Mouse (Mus musculus): Measurements from ENCODE around the gene Ift140. TPM values are rescaled to one million over a fixed set of nuclear protein-coding genes. Genes with fewer than 3 reads are reported as not detected.

The Ift140 gene
- polyA plus RNA-seq, 1 experiment, result 22.9 TPM

DNA sequence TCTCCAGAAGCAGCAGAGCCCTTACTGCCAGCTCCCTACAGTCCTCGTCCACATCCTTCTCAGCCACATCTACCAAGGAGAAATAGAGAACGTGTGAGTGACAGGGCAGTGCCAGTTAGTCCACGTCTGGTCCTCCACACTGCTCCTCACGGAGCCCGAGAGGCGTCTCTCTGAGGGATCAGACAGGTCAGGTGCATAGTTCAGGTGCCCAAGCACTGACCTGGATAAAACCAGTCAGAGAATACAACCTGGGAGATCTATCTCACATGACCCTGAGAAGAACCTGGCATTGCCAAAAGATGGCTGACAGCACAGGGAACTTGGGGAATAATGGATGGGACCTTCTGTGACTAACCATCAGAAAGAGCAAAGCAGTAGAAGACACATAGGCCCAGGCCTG lies 84.2 kb downstream of the Ift140 start:
- TF ChIP-seq CTCF (IDR thresholded peaks at IDR 0.05; ENCODE audit: borderline replicate concordance, extremely low read depth, insufficient read depth, insufficient read length), result no peak
- TF ChIP-seq POLR2A (IDR thresholded peaks at IDR 0.05; ENCODE audit: borderline replicate concordance, extremely low read depth, insufficient read depth, insufficient read length, poor library complexity, severe bottlenecking), result no peak
- DNase-seq (ENCODE audit: low read depth), result no peak

- DNase-seq (ENCODE audit: low read depth), result no peak
- TF ChIP-seq CTCF (IDR thresholded peaks at IDR 0.05; ENCODE audit: borderline replicate concordance, extremely low read depth, insufficient read depth, insufficient read length), result no peak
- TF ChIP-seq POLR2A (IDR thresholded peaks at IDR 0.05; ENCODE audit: borderline replicate concordance, extremely low read depth, insufficient read depth, insufficient read length, poor library complexity, severe bottlenecking), result no peak
Observed at GRCm38 (mm10) chr17:25101338-25101737, 85.5 kb downstream of the Ift140 start.

- TF ChIP-seq POLR2A (IDR thresholded peaks at IDR 0.05; ENCODE audit: borderline replicate concordance, extremely low read depth, insufficient read depth, insufficient read length, poor library complexity, severe bottlenecking) (no peak), CTCF (IDR thresholded peaks at IDR 0.05; ENCODE audit: borderline replicate concordance, extremely low read depth, insufficient read depth, insufficient read length) (no peak)
- no peak for DNase-seq (ENCODE audit: low read depth)
Observed at GRCm38 (mm10) chr17:25107786-25108185, 91.9 kb downstream of the Ift140 start.

- TF ChIP-seq POLR2A (IDR thresholded peaks at IDR 0.05; ENCODE audit: borderline replicate concordance, extremely low read depth, insufficient read depth, insufficient read length, poor library complexity, severe bottlenecking) (no peak), CTCF (IDR thresholded peaks at IDR 0.05; ENCODE audit: borderline replicate concordance, extremely low read depth, insufficient read depth, insufficient read length) (peak; percentile 60; the same call in 1 of the 2 replicates)
- DNase-seq (ENCODE audit: low read depth), result peak; percentile 22
Observed at GRCm38 (mm10) chr17:25109578-25109977, 93.7 kb downstream of the Ift140 start.

DNA sequence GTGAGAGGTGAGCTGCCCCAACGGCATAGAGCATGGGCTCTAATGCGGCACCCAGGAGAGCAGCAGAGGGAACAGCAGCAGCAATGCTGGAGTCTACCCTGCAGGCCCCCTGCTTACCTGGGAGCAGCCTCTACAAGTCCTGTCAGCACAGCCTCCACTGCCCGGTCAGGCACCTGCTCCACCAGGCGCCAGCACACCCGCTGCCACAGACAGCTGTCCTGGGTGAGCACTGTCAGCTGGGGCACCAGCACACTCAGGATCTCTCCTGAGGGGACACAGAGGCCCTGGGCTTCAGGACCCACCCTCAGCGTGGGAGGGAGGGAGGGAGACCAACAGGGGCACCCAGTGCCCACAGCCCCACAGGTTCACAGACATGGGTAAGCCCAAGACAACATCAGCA lies 94.7 kb downstream of the Ift140 start:
- no peak for DNase-seq (ENCODE audit: low read depth)
- no peak for TF ChIP-seq CTCF (IDR thresholded peaks at IDR 0.05; ENCODE audit: borderline replicate concordance, extremely low read depth, insufficient read depth, insufficient read length)
- no peak for TF ChIP-seq POLR2A (IDR thresholded peaks at IDR 0.05; ENCODE audit: borderline replicate concordance, extremely low read depth, insufficient read depth, insufficient read length, poor library complexity, severe bottlenecking)

- no peak for TF ChIP-seq POLR2A (IDR thresholded peaks at IDR 0.05; ENCODE audit: borderline replicate concordance, extremely low read depth, insufficient read depth, insufficient read length, poor library complexity, severe bottlenecking)
- TF ChIP-seq CTCF (IDR thresholded peaks at IDR 0.05; ENCODE audit: borderline replicate concordance, extremely low read depth, insufficient read depth, insufficient read length), result no peak
- no peak for DNase-seq (ENCODE audit: low read depth)
Observed at GRCm38 (mm10) chr17:25111220-25111619, 95.3 kb downstream of the Ift140 start.

DNA sequence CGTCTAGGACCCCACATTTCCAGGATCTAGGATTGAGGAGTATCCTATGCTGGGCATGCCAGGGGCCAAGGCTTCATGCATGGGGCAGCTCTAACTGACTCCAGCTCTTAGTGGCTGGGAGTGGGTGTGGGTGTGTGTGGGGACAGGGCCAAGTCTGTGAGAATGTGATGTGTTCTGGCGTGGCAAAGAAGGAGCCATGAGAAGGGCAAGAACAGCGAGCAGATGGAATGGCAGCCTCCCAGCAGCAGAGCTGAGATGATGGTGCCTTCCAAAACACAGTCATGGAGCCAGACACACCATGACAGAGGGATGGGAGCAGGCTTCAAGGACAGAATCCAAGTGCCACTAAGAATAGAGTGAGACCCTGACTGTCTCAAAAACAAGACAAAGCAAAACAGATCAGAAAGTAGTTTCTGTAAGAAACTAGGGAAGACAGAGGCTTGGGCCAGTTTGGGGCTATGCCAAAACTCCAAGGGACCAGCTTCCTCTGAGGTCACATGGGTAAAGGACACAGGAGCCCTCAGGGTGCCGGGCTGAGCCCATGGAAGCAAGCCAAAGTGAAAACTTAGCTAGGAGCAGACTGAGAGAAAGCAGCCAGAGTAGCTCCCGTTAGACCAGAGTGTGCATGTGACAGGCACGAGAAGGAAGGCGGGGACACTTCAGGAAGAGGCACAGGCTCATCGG lies 96.0 kb downstream of the Ift140 start:
- peak; percentile 44 for DNase-seq (ENCODE audit: low read depth)
- TF ChIP-seq POLR2A (IDR thresholded peaks at IDR 0.05; ENCODE audit: borderline replicate concordance, extremely low read depth, insufficient read depth, insufficient read length, poor library complexity, severe bottlenecking) (no peak), CTCF (IDR thresholded peaks at IDR 0.05; ENCODE audit: borderline replicate concordance, extremely low read depth, insufficient read depth, insufficient read length) (no peak)

DNA sequence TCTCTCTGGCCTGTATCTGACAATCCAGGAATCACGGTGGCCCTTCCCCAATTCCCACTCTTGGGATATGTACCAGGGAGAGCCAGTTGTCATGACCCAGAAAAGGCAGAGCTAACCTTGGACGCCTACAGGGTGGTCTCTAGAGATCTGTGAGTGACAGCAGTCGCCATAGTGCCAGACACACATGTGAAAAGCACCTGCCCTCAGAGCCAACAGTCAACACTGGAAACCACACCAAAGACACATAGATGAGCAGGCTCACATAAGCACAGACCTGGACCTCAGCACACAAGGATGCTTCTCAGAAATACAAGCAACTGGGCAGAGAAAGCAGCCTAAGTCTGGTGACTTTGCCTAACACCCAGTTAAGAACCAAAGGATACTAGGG lies 96.5 kb downstream of the Ift140 start:
- DNase-seq (ENCODE audit: low read depth), result no peak
- TF ChIP-seq CTCF (IDR thresholded peaks at IDR 0.05; ENCODE audit: borderline replicate concordance, extremely low read depth, insufficient read depth, insufficient read length) (no peak), POLR2A (IDR thresholded peaks at IDR 0.05; ENCODE audit: borderline replicate concordance, extremely low read depth, insufficient read depth, insufficient read length, poor library complexity, severe bottlenecking) (no peak)

DNA sequence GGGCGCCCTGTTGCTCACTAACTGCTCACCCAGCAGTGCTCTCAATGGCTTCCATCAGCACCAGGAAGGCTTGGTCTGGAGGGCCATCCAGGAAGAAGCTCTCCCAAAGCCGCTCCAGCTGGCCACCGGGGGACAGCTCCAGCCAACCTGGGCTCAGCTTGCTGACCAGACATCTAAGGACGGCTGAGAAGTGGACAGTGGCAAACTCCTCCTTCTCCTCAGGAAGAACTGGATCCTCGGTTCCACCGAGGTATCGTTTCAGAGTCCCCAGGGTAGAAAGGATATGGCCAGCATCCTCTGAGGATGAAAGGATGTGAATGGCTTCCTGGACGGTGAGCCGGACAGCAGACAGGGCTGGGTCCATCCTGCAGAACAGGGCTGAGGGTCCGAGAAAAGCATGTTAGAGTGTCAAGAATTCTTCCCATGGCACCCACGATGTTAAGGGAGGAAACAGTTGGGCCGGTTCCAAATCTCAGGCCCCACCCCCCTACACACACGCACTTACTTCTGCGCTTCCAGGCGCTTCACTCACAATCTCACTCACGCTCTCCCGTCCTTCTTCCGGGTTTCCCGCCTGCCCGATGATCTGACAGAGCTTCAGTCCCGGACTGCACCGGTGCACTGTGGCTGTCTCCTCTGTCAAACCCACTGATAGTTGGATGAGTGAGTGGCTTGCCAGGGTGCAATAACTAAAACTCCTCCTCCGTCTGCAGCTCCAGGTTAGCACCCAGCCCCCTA lies 99.2 kb downstream of the Ift140 start:
- no peak for DNase-seq (ENCODE audit: low read depth)
- TF ChIP-seq CTCF (IDR thresholded peaks at IDR 0.05; ENCODE audit: borderline replicate concordance, extremely low read depth, insufficient read depth, insufficient read length) (no peak), POLR2A (IDR thresholded peaks at IDR 0.05; ENCODE audit: borderline replicate concordance, extremely low read depth, insufficient read depth, insufficient read length, poor library complexity, severe bottlenecking) (no peak)

DNA sequence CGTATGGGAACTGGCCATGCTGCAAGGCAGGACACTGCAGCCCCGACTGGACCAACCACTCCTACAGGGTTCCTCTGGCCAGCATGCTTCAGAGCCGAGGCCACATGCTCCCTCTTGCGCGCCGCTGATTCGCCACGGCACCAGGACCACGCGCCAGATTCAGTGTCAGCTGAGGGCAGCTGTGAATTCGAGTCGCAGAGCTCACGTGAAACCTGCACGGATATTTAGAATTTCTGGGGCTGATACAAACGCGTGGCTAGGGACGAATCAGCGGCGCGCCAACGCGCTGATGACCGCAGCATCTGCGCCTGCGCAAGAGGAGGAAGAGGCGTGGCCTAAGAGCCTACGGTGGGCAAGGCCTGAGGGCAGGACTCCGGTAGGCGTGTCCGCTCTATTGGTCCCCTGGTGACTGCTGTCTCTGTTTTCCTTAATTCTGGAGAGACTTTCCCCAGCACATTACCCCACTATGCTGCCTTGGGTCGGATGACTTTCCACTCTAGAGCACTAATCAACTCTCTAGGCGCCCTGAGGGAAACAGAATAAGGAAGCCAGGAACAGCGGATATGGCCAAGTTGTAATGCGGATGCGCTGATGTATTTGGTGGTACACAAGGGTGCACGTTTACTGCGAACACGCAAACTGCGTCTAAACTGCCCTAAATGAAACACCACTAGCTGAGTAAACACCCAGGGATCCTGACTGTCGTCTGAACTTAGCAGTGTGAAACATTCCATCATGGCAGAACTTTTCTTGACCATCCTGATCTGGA lies 100.0 kb downstream of the Ift140 start, which contains the start of gene Telo2:
TSS of gene Telo2 (minus strand) at position 304 of the 769 bp plus-strand sequence.
- no peak for TF ChIP-seq CTCF (IDR thresholded peaks at IDR 0.05; ENCODE audit: borderline replicate concordance, extremely low read depth, insufficient read depth, insufficient read length)
- peak; percentile 70; the same call in 1 of the 2 replicates for TF ChIP-seq POLR2A (IDR thresholded peaks at IDR 0.05; ENCODE audit: borderline replicate concordance, extremely low read depth, insufficient read depth, insufficient read length, poor library complexity, severe bottlenecking)
- peak; percentile 96 for DNase-seq (ENCODE audit: low read depth)

DNA sequence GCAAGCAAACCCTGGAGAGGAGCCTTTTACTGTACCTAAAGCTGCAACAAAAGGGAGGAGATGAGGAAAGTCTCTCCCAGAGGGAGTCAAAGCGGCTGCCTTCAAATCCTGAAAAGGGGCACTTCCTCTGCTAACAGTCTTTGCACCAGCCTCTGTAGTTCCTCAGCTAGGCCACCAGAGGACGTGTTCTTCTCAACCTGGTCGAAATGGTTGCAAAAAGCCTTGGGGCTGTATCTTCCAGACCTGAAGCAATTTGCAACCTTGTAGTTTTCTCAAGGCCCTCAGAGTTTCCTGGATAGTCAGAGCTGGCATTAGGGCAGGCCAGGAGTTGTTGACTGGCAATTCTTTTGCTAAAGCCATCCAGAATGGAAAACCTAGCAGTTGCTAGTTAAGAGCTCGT lies 101.4 kb downstream of the Ift140 start:
- DNase-seq (ENCODE audit: low read depth), result no peak
- TF ChIP-seq CTCF (IDR thresholded peaks at IDR 0.05; ENCODE audit: borderline replicate concordance, extremely low read depth, insufficient read depth, insufficient read length) (peak; percentile 41; the same call in 1 of the 2 replicates), POLR2A (IDR thresholded peaks at IDR 0.05; ENCODE audit: borderline replicate concordance, extremely low read depth, insufficient read depth, insufficient read length, poor library complexity, severe bottlenecking) (no peak)
